Mouse (Mus musculus): ENCODE results near the gene Ppme1.

Ppme1 gene

DNA sequence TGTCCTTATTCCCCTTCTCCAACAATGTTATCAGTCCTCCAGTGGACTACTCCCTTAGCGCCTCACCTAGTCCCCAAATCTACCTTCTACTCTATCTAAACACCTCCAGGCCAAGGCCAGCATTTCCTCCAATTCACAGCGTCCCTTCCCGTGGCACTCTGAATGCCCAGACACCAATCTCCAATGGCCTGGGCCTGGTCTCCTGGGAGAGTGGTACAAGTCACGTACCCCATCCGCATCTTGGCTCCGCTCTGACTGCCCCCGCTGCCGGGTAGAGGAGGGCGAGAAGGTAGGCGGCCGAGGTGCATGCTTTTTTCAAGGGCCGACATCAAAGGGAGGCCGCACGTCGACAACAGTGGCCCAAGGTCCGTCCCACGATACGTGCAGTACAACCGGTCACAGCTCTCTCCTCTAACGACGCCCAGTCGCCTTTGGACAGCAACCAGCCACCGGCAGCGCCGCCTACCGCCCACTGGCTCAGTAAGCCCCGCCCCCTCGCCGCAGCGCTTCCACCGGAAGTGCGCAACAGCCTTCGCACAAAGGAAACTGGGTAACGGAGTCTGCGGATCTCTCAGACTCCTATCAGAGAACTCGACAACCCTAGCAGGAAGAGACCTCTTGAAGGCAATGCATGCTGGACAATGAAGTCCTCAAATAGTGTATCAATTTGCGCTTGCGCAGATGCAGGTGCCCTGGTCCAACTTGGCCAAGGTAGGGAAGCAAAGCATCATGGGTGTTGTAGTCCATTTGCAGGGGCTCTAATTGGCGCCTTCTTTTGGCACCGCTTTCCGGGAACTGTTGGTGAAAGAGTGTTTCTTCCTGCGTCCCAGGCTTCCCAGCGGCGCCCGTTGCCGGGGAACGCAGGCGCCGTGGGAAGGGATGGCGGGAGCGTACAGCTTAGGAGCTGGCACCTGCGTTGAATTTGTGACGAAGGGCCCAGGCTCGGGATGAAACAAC, at the start of gene Ppme1, which contains the start of gene C2cd3:
Gene Ppme1, minus strand, starts transcription at position 813 of the 957 bp plus-strand sequence.
Gene C2cd3, plus strand, starts transcription at position 739 of the 957 bp plus-strand sequence.
- peak; percentile 99 for DNase-seq (ENCODE audit: low spot score in 2 of 2)

DNA sequence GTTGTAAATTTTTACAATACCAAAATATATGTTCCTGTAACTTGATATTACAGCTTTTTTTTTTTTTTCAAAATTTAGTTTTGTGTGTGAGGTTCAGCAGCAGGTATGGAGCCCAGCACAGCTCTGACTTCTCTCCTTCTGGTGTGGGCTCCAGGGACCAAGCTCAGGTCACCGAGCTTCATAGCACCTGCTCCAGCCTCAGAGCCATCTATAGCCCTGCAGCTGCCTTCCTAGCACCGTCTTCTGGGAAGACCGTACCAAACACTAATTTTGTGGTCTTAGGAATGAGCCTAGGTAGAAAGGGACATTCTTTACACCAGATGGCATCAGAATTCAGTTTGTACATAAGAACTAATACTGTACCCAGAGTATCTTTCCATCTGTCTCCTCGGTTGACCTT, 36.6 kb upstream of the Ppme1 start:
- no peak for DNase-seq (ENCODE audit: low spot score in 2 of 2)

DNA sequence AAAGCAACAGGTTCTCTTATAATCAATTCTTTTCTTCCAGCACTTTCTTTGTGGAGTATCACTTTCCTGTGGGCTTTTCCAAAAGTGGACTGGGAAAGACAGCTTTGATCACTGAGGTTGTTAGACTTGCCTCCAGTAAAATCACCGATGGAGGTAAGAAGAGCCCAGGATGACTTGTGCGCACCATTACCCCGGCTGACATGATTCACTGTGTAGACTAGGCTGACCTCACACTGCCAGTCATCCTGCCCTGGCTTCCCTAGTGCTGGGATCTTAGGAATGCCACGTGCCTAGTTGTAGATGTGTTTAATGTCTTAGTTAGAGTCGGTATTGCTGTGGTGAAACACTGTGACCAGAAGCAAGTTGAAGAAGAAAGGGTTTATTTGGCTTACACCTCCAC, 35.6 kb upstream of the Ppme1 start:
- DNase-seq (ENCODE audit: low spot score in 2 of 2): no peak

DNA sequence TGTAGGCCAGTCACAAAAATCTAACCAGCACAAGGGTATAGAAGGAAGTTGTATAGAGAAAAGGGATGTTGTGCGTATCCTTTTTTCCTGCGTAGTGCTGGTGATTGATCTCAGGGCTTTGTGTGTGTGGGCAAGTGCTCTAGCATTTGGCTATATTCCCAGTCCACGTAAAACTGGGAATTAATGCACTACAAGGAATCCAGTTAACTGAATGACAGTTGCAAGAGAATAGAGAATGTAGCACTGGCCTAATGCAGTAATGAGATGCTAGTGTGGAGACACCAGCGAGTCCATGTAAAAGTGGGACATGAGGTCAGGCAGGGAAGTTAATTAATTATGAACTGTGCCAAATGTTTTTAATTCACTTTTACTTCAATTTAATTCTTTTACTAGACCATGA, 30.6 kb upstream of the Ppme1 start:
- DNase-seq (ENCODE audit: low spot score in 2 of 2): no peak

DNA sequence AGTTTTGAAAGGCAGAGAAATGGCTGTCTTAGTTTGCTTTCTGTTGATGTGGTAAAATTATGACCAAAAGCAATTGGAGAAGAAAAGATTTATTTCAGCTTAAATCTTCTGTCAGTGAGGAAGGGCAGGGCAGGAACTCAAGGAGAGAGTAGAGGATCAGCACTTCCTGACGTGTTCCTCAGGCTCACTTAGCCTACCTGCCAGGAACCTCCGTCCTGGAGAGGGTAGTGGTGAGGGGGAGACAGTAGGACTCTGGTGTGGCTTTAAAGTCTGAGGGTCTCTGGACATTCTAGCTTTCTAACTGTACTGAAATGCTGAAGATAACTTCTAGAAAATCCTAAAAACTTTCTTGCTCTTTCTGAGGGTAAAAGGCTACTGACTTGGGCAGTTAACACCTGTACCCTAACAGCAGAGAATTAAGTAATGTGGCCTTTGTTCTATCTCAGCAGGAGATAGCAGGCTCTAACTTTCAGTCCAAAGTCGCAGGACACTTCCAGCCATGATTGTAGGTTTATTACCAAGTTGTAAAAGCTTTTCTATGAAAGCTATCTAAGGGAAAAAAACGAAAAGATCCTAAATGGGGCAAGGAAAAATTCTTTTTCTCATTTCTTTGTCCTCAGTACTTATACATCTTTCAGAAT, 28.9 kb upstream of the Ppme1 start:
- DNase-seq (ENCODE audit: low spot score in 2 of 2): no peak

DNA sequence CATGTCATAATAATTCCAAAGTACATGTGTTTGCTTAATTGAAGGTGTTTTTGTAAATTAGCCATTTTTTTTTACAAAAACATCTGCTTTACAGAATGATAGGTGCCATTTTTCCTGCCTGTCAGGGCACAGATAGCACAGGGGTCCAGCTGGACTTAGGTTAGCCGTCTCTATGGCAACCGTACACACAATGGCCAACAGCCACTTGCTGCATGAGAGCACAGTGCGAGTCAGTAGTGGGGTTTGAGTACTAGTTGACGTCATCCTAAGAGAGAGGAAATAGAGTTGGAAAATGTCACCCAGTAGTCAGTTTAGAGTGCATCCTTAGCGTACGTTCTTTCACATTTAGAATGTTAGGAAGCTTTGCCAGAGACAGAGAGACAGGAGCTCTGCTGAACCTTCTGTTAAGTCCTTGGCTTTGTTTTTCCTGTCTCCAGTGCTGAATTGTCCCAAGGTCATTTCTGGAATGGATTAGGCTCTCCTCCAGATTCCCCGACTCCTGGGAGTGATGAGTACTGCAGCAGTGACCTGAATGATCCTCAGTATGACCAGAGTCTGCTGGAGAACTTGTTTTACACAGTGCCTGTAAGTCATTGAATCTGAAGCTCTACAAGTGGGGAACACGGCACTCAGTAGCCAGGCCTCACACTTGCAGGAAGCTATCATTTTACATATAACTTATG, 27.3 kb upstream of the Ppme1 start:
- no peak for DNase-seq (ENCODE audit: low spot score in 2 of 2)

DNA sequence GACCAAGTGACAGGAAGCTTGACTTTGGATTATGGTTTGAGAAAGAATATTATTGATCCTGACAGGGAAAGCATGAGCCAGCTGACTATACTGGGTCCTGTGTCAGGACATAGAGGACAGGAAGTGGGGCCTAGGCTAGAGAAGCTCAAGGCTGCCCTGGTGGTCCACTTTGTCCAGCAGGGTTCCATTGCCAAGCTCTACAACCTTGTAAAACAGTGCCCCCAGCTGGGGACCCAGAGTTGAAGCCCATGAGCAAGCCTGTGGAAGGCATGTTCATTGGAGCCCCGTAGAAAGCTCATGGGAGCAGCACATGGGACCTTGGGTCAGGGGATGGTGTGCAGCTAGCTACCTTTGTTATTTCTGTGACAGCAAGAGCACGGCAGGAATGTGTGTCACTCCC, 20.2 kb upstream of the Ppme1 start:
- DNase-seq (ENCODE audit: low spot score in 2 of 2): no peak

DNA sequence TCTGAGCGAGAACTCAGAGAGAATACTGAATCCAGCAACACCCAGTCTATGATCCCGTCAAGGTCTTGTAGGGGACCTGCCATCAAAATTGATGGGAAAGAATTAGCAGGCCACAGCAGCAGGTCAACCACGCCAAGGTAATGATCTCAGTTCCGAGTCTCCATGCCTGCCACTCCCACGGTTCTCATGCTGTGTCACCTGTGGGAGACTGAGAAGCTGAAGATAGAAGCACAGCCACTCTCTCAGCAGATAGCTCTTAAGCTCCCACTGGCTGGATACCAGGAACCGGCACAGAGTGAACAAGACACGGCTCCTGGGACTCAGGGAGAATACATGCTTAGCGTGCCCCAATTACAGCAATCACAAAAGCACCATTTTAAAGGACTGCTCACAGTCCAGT, 18.1 kb upstream of the Ppme1 start:
- no peak for DNase-seq (ENCODE audit: low spot score in 2 of 2)

DNA sequence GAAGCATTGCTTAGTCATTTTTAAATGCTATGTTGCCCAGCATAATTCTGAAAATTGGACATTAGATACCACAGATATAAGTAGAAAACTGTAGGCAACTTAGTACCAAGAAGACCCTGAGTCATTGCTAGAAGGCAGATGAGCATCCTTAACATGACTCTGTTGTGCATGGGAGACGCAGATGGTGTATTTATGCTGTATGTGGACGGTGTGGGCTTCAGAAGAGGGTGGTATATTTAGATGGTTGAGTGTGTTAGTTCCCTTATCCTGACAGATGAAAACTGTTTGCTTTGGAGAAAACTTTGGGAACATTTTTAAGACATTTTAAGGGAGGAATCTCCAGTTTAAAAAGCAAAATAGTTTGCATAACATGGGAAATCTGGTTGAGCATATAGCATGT, 16.1 kb upstream of the Ppme1 start:
- no peak for DNase-seq (ENCODE audit: low spot score in 2 of 2)

DNA sequence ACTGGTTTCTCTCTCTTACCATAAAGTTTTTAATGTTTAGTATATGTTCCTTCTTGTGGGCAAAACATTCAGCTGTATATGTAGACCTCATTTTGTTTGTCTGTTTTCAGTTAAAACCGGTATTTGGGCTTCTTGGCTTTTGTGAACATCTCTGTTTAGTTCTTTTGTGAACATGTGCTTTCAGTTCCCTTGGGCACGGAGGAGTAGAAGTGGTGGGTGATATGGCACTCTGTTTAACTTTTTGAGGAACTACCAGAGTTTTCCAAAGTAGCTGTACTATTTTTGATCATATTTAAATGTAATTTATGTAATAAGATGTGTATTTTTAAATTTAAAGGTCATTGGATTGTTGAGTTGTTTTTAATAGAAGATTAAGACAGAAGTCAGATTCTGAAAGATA, 11.1 kb upstream of the Ppme1 start:
- no peak for DNase-seq (ENCODE audit: low spot score in 2 of 2)

DNA sequence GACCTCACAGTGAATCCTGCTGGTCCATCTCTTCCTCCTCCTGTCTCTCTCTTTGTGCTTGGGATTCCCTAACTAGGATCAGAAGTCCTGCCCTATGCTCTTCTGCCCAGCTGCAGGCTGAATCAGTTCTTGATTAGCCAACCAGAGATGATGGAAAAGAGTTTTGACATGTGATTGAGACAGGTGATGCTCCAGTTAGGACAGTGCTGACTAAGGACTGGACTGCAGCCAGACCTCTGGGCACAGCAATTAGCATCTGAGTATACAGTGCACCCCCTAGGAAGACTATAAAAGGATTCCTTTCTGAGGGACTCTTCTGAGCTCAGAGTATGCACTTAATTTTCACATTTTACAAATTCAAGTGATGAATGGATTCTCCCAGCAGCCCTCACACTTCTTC, 9.1 kb upstream of the Ppme1 start:
- DNase-seq (ENCODE audit: low spot score in 2 of 2): no peak

DNA sequence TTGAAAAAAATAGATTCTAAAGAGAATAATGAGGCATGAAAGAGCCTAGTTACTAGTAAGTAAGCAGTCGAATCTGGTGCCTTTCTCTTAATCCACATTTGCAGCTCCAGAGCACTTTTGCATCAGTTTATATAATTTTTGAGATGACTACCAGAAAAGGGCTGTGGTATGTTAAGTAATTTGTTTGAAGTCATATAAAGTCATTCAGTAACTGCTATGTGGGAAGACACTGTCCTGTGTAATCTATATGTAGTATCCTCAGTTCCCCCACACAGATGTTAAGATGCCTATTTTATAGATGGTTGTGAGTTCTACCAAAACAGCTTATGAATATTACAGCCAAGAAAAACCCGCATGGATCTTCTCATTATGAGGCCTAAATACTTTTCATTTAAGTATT, 6.2 kb upstream of the Ppme1 start:
- no peak for DNase-seq (ENCODE audit: low spot score in 2 of 2)

DNA sequence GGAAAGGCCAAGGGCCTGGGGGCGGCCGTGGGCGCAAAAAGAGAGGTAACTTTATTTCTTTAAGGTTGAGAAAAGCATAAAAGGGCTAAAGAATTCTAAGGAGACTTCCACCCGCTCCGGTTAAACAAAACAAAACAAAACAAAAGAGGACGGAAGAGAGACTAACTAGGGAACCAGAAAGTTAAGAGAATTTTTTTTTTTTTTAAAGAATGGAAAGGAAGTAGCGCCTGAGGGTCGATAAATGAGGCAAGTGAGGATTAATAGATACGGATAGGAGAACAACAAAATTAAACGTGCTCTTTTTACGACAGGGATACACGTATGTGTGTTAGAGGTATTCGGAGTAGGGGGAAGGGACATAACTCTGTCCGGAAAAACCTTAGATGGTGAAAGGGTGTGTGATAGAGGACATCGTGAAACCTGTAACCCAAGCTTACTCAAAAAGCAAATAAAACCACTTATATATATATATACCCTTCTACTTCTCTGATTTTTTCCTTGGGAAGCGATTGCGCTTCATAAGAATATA, 409 bp upstream of the Ppme1 start:
- DNase-seq (ENCODE audit: low spot score in 2 of 2): no peak

DNA sequence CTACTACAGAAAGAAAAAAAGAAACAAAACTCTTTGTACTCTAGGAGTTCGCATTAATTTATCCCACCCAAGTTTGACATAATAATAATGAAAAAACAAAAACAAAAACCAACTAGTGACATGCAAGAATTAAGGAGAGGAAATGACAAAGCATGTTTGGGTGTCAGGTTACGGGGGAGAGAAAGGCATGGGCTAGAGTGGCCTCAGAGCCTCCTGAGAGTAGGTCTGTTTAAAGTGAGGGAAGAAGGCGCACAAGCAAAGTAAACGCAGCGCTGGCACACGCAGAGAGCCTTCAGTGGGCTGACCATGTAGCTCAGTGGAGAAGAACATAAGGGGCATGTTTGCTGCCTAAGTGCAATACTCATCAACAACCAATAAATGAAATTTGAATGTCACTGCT, 7.2 kb downstream of the Ppme1 start:
- DNase-seq (ENCODE audit: low spot score in 2 of 2): no peak

DNA sequence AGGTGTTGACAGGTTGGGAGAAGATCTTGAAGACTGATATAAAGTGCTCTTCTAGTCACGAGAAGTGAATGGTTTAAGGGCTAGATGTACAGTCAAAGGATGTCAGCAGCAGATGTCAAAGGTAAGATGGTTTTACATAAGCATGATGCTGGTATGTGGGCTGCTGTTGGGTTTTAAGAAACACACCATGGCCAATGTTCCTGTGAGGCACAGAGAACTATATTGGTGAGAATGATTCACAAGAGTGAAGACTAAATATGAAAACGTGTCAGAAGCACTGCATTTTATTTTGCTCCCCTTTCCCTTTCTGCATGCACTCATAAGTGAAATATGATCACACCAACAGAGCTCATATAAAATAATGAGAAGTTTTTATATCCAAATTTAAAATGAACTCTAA, 8.9 kb downstream of the Ppme1 start:
- no peak for DNase-seq (ENCODE audit: low spot score in 2 of 2)

DNA sequence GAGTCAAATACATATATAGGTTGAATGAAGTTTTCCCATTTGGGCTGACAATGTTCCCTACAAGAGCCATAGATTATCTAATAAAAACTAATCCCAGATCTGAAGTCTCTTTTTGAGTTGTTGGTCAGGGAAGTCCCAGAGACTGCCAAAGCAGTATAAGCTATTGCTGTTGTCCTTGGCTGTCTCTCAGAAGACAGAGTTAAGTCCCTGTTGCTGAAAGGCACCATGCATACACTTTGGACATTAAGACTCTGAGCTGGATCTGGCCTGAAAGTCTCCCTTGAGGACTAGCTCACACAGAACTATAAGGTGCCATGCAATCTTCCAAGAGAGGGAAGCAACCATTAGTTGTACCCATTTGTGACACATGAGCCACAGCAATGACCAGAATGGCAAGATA, 14.3 kb downstream of the Ppme1 start:
- no peak for DNase-seq (ENCODE audit: low spot score in 2 of 2)

DNA sequence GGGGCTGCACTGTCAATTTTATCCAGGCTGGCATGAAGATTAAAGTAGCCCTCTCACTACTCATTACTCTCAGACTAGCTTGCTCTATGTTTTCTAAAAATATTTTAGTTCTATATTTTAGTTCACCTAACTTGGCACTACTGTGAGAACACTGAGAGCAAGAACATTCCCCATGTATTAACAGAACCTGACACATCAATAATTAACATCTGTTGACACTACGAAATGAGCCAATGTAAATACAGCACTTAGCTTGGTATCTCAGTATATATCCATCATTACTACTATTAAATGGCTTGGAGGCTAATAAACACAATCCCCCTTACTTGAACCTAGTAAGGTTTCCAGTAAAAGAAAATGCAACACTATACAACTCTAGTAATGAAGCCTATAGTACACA, 15.3 kb downstream of the Ppme1 start:
- DNase-seq (ENCODE audit: low spot score in 2 of 2): no peak

DNA sequence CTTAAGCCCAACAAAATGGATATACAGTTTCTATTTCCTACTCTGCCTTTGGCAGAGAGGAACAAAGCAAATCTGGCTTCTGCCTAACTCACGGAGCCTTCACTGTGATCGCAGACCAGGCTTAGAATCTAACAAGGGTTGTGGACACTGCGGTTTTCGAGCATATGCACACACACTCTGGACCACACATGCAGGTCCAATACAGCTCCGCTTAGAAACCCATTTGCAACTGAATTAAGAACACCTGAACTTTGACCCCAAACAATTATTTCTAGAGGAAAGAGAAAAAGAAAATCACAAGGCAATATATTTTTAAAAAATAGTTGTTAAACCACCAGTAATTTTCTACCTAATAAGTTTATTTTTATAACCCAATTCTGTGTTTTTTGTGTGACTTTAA, 15.8 kb downstream of the Ppme1 start:
- DNase-seq (ENCODE audit: low spot score in 2 of 2): no peak

DNA sequence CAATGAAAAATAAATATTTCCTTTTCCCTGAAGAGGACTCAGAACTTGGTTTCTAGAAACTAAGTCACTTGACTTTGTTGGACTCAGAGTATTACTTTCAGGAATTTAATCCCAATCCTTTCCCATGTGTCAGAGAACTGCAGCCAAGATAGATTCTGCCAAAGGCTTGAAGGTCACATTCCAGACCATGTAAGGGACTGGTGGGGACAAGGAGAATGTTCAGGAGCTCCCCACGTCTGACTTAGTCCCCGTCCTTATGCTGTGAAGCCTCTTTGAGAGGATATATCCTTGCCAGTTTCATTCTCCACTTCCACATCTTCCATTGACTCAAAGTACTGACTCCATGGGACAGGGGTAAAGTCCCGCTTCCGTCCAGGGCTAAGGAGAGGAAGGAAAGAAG, 17.1 kb downstream of the Ppme1 start:
- no peak for DNase-seq (ENCODE audit: low spot score in 2 of 2)

DNA sequence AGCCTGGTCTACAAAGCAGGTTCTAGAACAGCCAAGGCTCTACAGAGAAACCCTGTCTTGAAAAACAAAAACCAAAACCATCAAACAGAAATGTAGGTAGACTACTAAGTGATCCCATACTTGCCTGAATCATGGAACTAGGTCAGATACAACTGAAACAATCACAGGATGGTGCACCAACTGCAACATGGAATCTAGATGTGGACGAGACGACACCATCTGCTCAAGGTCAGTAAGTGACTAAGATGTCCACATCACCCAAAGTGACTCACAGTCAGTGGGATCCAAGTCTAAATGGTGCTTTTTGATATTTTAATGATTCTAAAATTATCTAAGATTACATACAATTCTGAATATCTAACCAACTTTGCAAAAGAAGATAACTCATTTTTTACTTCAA, 36.2 kb downstream of the Ppme1 start:
- no peak for DNase-seq (ENCODE audit: low spot score in 2 of 2)

DNA sequence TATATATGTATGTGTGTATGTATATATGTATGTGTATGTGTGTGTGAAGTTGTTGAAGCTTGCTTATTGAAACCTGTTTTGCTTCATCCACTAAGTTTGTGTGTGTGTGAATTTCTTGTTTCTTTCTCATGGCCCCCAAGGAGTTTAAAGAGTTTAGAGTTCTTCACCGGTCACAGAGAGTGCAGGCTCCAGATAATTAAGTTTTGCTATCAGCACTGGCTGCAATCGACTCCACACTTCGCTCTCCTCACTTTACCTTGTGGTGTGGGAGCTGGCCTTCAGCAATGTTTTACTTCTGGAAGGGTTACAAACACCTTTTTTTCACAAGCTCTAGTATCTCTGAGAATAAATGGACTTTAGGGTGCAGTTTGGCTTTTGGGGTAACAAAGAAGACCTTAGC, 40.8 kb downstream of the Ppme1 start:
- DNase-seq (ENCODE audit: low spot score in 2 of 2): no peak

DNA sequence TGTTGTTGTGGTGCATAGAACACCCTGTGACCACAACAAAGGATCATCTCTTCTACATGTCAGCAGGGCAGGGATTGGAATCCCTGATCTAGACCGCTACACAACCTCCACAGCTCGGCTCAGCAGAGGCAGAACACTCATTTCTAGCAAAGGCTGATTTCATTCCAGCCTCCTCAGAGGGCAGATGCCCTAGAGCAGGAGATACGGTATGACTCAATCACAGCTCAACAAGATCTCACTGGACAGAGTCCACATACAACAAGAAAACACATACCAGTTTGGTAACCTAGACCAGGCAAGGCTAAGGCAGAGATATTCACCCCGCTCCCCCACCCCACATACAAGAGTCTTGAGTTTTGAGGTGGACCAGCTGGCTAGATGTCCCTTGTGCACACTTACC, 43.5 kb downstream of the Ppme1 start:
- no peak for DNase-seq (ENCODE audit: low spot score in 2 of 2)

Measured in natural killer cell, adult 2 months (primary cell).